In the genomic region with DNA sequence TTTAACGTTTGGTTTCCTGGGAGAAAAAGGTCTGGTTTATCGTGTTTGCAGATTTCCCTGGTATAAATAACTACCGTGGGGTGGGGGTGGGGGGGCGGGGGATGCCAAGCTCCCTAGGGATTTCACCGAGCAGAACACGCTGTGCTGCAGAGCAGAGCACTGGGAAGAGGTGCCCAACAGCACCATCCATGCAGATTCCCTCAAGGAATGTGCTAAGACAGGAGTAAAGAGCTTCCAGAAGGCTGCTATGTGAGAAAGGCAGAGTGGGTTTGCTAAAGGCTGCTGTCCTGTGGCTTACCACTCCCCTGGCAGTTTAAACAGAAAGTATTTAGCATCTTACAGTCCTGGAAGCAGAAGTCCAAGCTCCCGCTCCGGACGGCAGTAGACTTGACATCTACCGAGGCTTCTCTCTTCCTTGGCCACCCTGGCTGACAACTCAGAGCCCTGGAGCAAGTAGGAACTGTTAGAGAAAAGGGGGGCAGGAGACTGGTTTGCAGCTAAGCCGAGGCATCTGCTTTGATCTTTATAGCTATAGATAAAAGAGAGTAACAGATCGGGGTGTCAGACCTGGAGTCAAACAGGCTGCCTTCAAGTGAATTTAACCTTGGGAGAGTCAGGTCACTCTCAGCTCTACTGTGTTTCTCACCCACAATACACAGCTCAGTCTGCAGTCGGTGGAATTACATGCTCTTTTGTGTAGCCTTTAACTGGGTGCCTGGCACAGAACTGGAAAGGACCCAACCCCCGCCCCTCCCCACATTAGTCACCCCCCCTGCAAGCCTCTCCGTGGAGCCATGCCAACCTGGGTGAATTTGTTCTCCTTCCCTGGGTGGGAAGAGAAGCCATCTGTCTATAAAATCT, we compare ENCODE assay signal across 8 mouse cellular contexts.
DNase-seq lines count a peak whose midpoint lies in the region; ATAC-seq and TF ChIP-seq lines count a peak whose summit lies in the region.

No protein-coding gene starts in this region.

- H3K4me1 ChIP-seq in lung, postnatal 0 days (ENCODE audit: insufficient read depth, low read depth, low read length), result no peaks in the 10 kb centered on the region
- H3K4me1 ChIP-seq in intestine, embryonic 15.5 days (replicated peaks), result peaks cover 10% of the 10 kb centered on the region

- TF ChIP-seq CTCF in lung, postnatal 0 days (IDR thresholded peaks at IDR 0.05), result no peak

- H3K9me3 ChIP-seq in lung, postnatal 0 days (ENCODE audit: low read length), result no peaks in the 10 kb centered on the region
- no peaks in the 10 kb centered on the region for H3K9me3 ChIP-seq in intestine, embryonic 15.5 days

- DNase-seq in lung, postnatal 0 days (ENCODE audit: low spot score), result peak; percentile 10
- no peak for DNase-seq in lung, postnatal 14 days
- peak; percentile 70 to 84 for DNase-seq in cerebellum, postnatal 25 days
- DNase-seq in mesoderm, embryonic 11.5 days (ENCODE audit: low read depth, low spot score), result peak; percentile 19
- no peak for DNase-seq in ovary, postnatal 10 days (ENCODE audit: low spot score)
- DNase-seq in gastrocnemius, adult 8-10 months (ENCODE audit: low spot score in 2 of 2), result no peak
- no peak for DNase-seq in embryo, embryonic 9.5 days (ENCODE audit: extremely low spot score)

- ATAC-seq in lung, postnatal 0 days, result no peak
- ATAC-seq in intestine, embryonic 15.5 days, result peak; percentile 57

- no peak overlapping the region for H3K27ac ChIP-seq in lung, postnatal 0 days (ENCODE audit: low read length)
- H3K27ac ChIP-seq in intestine, embryonic 15.5 days, result peak overlapping the region; percentile 36; the same call in 1 of the 2 replicates

- 0 out of 2 replicates have a peak overlapping the region, but pooled peaks have one; percentile 8 for H3K4me2 ChIP-seq in lung, postnatal 0 days (replicated peaks; ENCODE audit: low read depth, low read length)
- peak overlapping the region; percentile 32; the same call in 1 of the 2 replicates for H3K4me2 ChIP-seq in intestine, embryonic 15.5 days (replicated peaks)

- no peak overlapping the region for H3K9ac ChIP-seq in lung, postnatal 0 days (replicated peaks; ENCODE audit: low read depth)
- H3K9ac ChIP-seq in intestine, embryonic 15.5 days, result 0 out of 2 replicates have a peak overlapping the region, but pooled peaks have one; percentile 26

- H3K4me3 ChIP-seq in lung, postnatal 0 days (ENCODE audit: low read depth, low read length), result no peak overlapping the region
- H3K4me3 ChIP-seq in intestine, embryonic 15.5 days (replicated peaks), result no peak overlapping the region

- TF ChIP-seq EP300 in lung, postnatal 0 days (IDR thresholded peaks at IDR 0.05), result no peak

- no peaks in the 10 kb centered on the region for H3K27me3 ChIP-seq in lung, postnatal 0 days (replicated peaks; ENCODE audit: insufficient read depth, low read length)
- H3K27me3 ChIP-seq in intestine, embryonic 15.5 days (replicated peaks), result no peaks in the 10 kb centered on the region

- WGBS in lung, postnatal 0 days, result 22% methylated on average over 15 of the region's 15 CpGs
- 15% methylated on average over 15 of the region's 15 CpGs for WGBS in intestine, embryonic 15.5 days

- no peaks in the 10 kb centered on the region for H3K36me3 ChIP-seq in lung, postnatal 0 days (ENCODE audit: insufficient read depth, low read length)
- H3K36me3 ChIP-seq in intestine, embryonic 15.5 days, result no peaks in the 10 kb centered on the region

Comparison
In these comparisons a context has a peak if more than half of its experiments do, and no peak if none do; other contexts are left out.
1. DNase-seq: peak in lung, postnatal 0 days (single experiment), cerebellum, postnatal 25 days (2 of 2) and mesoderm, embryonic 11.5 days (single experiment); none in lung, postnatal 14 days (single experiment), ovary, postnatal 10 days (single experiment), gastrocnemius, adult 8-10 months (0 of 2) and embryo, embryonic 9.5 days (single experiment).